Mouse (Mus musculus) CH12.LX (cell line): ENCODE measurements around the gene Acp1.

Source experiments
- BHLHE40 ChIP-seq: IDR thresholded peaks from 2 replicates; pipeline ENCODE4 v1.6.1; 2011; ENCODE audit warnings: mild to moderate bottlenecking, low read depth, low read length, improper control_type of control experiment
- CTCF ChIP-seq, 2 experiments: IDR thresholded peaks in 1 of 2; conservative IDR thresholded peaks in 1 of 2; 2 replicates each; pipeline ENCODE4 v1.5.1; 2011 to 2012; ENCODE audit warnings: low read depth in 2 of 2, low read length in 2 of 2, improper control_type of control experiment in 1 of 2, inconsistent platforms in 1 of 2, mild to moderate bottlenecking in 1 of 2, moderate library complexity in 1 of 2
- ELF1 ChIP-seq: IDR thresholded peaks from 2 replicates; pipeline ENCODE4 v1.6.1; 2014; ENCODE audit warnings: low read depth, mild to moderate bottlenecking, inconsistent platforms, low read length, improper control_type of control experiment
- EP300 ChIP-seq: IDR thresholded peaks from 2 replicates; pipeline ENCODE4 v1.6.1; 2011; ENCODE audit warnings: low read length, improper control_type of control experiment
- ETS1 ChIP-seq: conservative IDR thresholded peaks from 2 replicates; pipeline ENCODE4 v1.6.1; 2012; ENCODE audit warnings: low read depth, mild to moderate bottlenecking, inconsistent platforms, low read length, improper control_type of control experiment, moderate library complexity
- POLR2A ChIP-seq: IDR thresholded peaks from 2 replicates; pipeline ENCODE4 v1.6.1; 2011; ENCODE audit warnings: low read depth, mild to moderate bottlenecking, improper control_type of control experiment, low read length
- RAD21 ChIP-seq: IDR thresholded peaks from 2 replicates; pipeline ENCODE4 v1.6.1; 2011; ENCODE audit warnings: low read depth, mild to moderate bottlenecking, low read length, improper control_type of control experiment, moderate library complexity
- RCOR1 ChIP-seq: conservative IDR thresholded peaks from 2 replicates; pipeline ENCODE4 v1.6.1; 2012; ENCODE audit warnings: low read depth, mild to moderate bottlenecking, inconsistent platforms, low read length, improper control_type of control experiment
- UBTF ChIP-seq: IDR thresholded peaks from 2 replicates; pipeline ENCODE4 v1.6.1; 2012; ENCODE audit warnings: low read depth, mild to moderate bottlenecking, inconsistent platforms, low read length, improper control_type of control experiment, moderate library complexity
- ZMIZ1 ChIP-seq: IDR thresholded peaks from 2 replicates; pipeline ENCODE4 v1.6.1; 2012; ENCODE audit warnings: low read depth, mild to moderate bottlenecking, inconsistent platforms, low read length, improper control_type of control experiment

- TF ChIP-seq CTCF (conservative IDR thresholded peaks at IDR 0.05 in 1 of 2, IDR thresholded peaks at IDR 0.05 in 1 of 2; ENCODE audit: low read depth in 2 of 2, low read length in 2 of 2) (no peak), POLR2A (no peak), RAD21 (no peak), ETS1 (no peak), ELF1 (no peak), RCOR1 (no peak), BHLHE40 (no peak), ZMIZ1 (no peak), EP300 (no peak), UBTF (no peak)
Observed at GRCm38 (mm10) chr12:30908658-30909057, 2.7 kb downstream of the Acp1 start.
